In the genomic region with DNA sequence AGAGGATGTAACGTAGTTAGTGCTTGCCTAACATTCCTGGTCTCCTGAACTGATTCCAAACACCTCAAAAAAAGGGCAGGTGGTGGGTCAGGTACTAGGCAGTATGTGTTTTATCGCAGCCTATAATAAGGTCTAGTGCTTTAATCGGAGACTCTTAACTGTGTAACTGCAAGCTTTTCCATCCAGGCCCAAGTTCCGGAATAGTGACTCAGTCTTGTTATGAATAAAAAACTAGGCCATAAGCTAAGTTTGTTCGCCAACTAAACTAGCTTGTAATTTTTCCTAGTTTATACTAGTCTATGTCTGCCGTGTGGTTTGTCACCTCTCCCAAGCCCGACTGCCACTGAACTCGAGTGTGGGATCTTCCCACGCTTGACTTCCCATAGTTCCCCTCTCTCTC, we compare ENCODE assay signal across 15 mouse cellular contexts.
"Had no signal": no experiment of that assay in that cellular context is flagged by ENCODE, and none has a peak within 500 bp of the region (broad histone marks: within the 10 kb centered on the region; RNA-seq: fewer than 3 reads in every experiment).

No protein-coding gene starts in this region.

- H3K4me3 ChIP-seq: neural tube, embryonic 15.5 days; stomach, embryonic 15.5 days had no signal

- H3K27ac ChIP-seq: neural tube, embryonic 15.5 days; stomach, embryonic 15.5 days; stomach, postnatal 0 days had no signal

- H3K4me1 ChIP-seq: neural tube, embryonic 15.5 days; stomach, embryonic 15.5 days had no signal

- H3K27me3 ChIP-seq: neural tube, embryonic 15.5 days; stomach, embryonic 15.5 days had no signal

- H3K4me2 ChIP-seq: neural tube, embryonic 15.5 days; stomach, embryonic 15.5 days had no signal

- H3K9ac ChIP-seq: neural tube, embryonic 15.5 days; stomach, embryonic 15.5 days had no signal

- H3K9me3 ChIP-seq: neural tube, embryonic 15.5 days; stomach, embryonic 15.5 days had no signal

- DNase-seq: retina, postnatal 1 day; right cerebral cortex, adult 18-20 months; right cerebral cortex, postnatal 14 days; right cerebral cortex, postnatal 25 days; right cerebral cortex, postnatal 4 days; spleen, adult 18-20 months; thymus, adult 18-20 months; thymus, adult 2 months; thymus, postnatal 14 days; thymus, postnatal 25 days; thymus, postnatal 36 days; thymus, postnatal 4 days had no signal
